8 mouse cellular contexts compared by ENCODE assay signal in genomic region chr5:108270415-108270814, GRCm38 (mm10). TPM values are rescaled to one million over a fixed set of nuclear protein-coding genes. Genes with fewer than 3 reads are reported as not detected.
DNase-seq lines count a peak whose midpoint lies in the region; ATAC-seq lines count a peak whose summit lies in the region.

No protein-coding gene starts in this region.

- H3K36me3 ChIP-seq in heart, embryonic 13.5 days: peaks cover 10% of the 10 kb centered on the region
- peaks cover 23% of the 10 kb centered on the region for H3K36me3 ChIP-seq in hindbrain, embryonic 10.5 days
- H3K36me3 ChIP-seq in midbrain, embryonic 11.5 days (ENCODE audit: control insufficient read depth, insufficient read depth, low read length): no peaks in the 10 kb centered on the region

- H3K4me3 ChIP-seq in heart, embryonic 13.5 days: peak overlapping the region; percentile 90
- H3K4me3 ChIP-seq in hindbrain, embryonic 10.5 days: peak overlapping the region; percentile 94
- peak overlapping the region; percentile 90 for H3K4me3 ChIP-seq in midbrain, embryonic 11.5 days (ENCODE audit: low read depth, low read length)

- peak overlapping the region; percentile 93 for H3K9ac ChIP-seq in heart, embryonic 13.5 days
- H3K9ac ChIP-seq in midbrain, embryonic 11.5 days (ENCODE audit: low read length): peak overlapping the region; percentile 90

- H3K4me1 ChIP-seq in heart, embryonic 13.5 days: peaks cover 34% of the 10 kb centered on the region
- peaks cover 33% of the 10 kb centered on the region for H3K4me1 ChIP-seq in hindbrain, embryonic 10.5 days (replicated peaks)
- peaks cover 21% of the 10 kb centered on the region for H3K4me1 ChIP-seq in midbrain, embryonic 11.5 days (ENCODE audit: control insufficient read depth, insufficient read depth, low read length)

- no peak for ATAC-seq in heart, embryonic 13.5 days (ENCODE audit: extremely low read depth, insufficient number of reproducible peaks, low FRiP score, low TSS enrichment)
- no peak for ATAC-seq in midbrain, embryonic 11.5 days (ENCODE audit: low FRiP score)

- no peak for DNase-seq in heart, postnatal 4 days
- DNase-seq in MEL-GATA-1-ER (ENCODE audit: extremely low read depth, low read depth): peak; percentile 35
- DNase-seq in hindbrain, embryonic 10.5 days (ENCODE audit: low spot score): no peak
- peak; percentile 85 for DNase-seq in midbrain, embryonic 11.5 days (ENCODE audit: low spot score, missing footprints)
- no peak for DNase-seq in cerebellum, postnatal 4 days (ENCODE audit: low spot score in 2 of 2)
- no peak for DNase-seq in layer of hippocampus, adult 9-11 months
- DNase-seq in right cerebral cortex, postnatal 14 days: no peak

- H3K27me3 ChIP-seq in heart, embryonic 13.5 days (replicated peaks): no peaks in the 10 kb centered on the region
- no peaks in the 10 kb centered on the region for H3K27me3 ChIP-seq in hindbrain, embryonic 10.5 days (ENCODE audit: insufficient read depth, poor library complexity, severe bottlenecking)
- H3K27me3 ChIP-seq in midbrain, embryonic 11.5 days (ENCODE audit: control insufficient read depth, insufficient read depth, low read length): no peaks in the 10 kb centered on the region

- H3K27ac ChIP-seq in heart, embryonic 13.5 days (replicated peaks): no peak overlapping the region
- no peak overlapping the region for H3K27ac ChIP-seq in hindbrain, embryonic 10.5 days
- H3K27ac ChIP-seq in midbrain, embryonic 11.5 days (ENCODE audit: low read depth, low read length): no peak overlapping the region

- no peaks in the 10 kb centered on the region for H3K9me3 ChIP-seq in heart, embryonic 13.5 days
- H3K9me3 ChIP-seq in hindbrain, embryonic 10.5 days: no peaks in the 10 kb centered on the region
- H3K9me3 ChIP-seq in midbrain, embryonic 11.5 days (ENCODE audit: control insufficient read depth, low read length): no peaks in the 10 kb centered on the region

- whole genome bisulfite sequencing in heart, embryonic 13.5 days: 37% methylated on average over 9 of the region's 9 CpGs
- 58% methylated on average over 9 of the region's 9 CpGs for WGBS in hindbrain, embryonic 10.5 days
- WGBS in midbrain, embryonic 11.5 days: 63% methylated on average over 9 of the region's 9 CpGs

- H3K4me2 ChIP-seq in heart, embryonic 13.5 days: peak overlapping the region; percentile 97
- H3K4me2 ChIP-seq in midbrain, embryonic 11.5 days: peak overlapping the region; percentile 66

RNA-seq across cellular contexts. Expression of gene Dr1, which starts 1.7 kb away (rescaled TPM):
- polyA plus RNA-seq in heart, embryonic 13.5 days (2015; fragmentation: Nextera tagmentation; extraction: Ambion mirVana): 24.3 and 24.9 TPM in 2 replicates
- 10 to 100 TPM; 25.4 to 26.5 TPM for total RNA-seq in heart, postnatal 4 days (2021)
- polyA plus RNA-seq in hindbrain, embryonic 10.5 days (2016; fragmentation: Nextera tagmentation; extraction: Ambion mirVana): 40.3 and 47.2 TPM in 2 replicates
- 66.8 and 73.4 TPM in 2 replicates for polyA plus RNA-seq in midbrain, embryonic 11.5 days (2014; fragmentation: Nextera tagmentation; extraction: Ambion mirVana)

RNA-seq across cellular contexts. Expression of gene Pigg, which starts 42.0 kb away (rescaled TPM):
- polyA plus RNA-seq in heart, embryonic 13.5 days (2015; fragmentation: Nextera tagmentation; extraction: Ambion mirVana): 5.0 and 5.1 TPM in 2 replicates
- total RNA-seq in heart, postnatal 4 days (2021): 1 to 10 TPM; 4.6 to 4.8 TPM
- 5.8 and 6.0 TPM in 2 replicates for polyA plus RNA-seq in hindbrain, embryonic 10.5 days (2016; fragmentation: Nextera tagmentation; extraction: Ambion mirVana)
- polyA plus RNA-seq in midbrain, embryonic 11.5 days (2014; fragmentation: Nextera tagmentation; extraction: Ambion mirVana): 2.8 and 3.7 TPM in 2 replicates

Comparison
In these comparisons a context has a peak if more than half of its experiments do, and no peak if none do; other contexts are left out.
1. DNase-seq: peak in MEL-GATA-1-ER (single experiment) and midbrain, embryonic 11.5 days (single experiment); none in heart, postnatal 4 days (single experiment), hindbrain, embryonic 10.5 days (single experiment), cerebellum, postnatal 4 days (0 of 2), layer of hippocampus, adult 9-11 months (single experiment) and right cerebral cortex, postnatal 14 days (single experiment).
2. Peak in every context shown above with its lines, with median percentiles within 50 percentile points of each other: H3K4me3 ChIP-seq.